Mouse (Mus musculus) midbrain, postnatal 0 days (tissue): ENCODE measurements around the gene Gm9964. TPM values are rescaled to one million over a fixed set of nuclear protein-coding genes. Genes with fewer than 3 reads are reported as not detected.
A peak's percentile ranks its signal among the peaks of the same experiment; 100 is the strongest.

ENCODE experiments used
- ATAC-seq: fragments of 200-750 bp; cut with Nextera tagmentation; 2 replicates; pipeline ENCODE4 v1.8.0; 2017; ENCODE audit warnings: moderate number of reproducible peaks, mild to moderate bottlenecking, moderate TSS enrichment, moderate library complexity; ENCODE audit not compliant: low FRiP score
- DNase-seq: peaks from one replicate; pipeline ENCODE4 v3.0.0-alpha.2; 2015; ENCODE audit warnings: low spot score
- H3K27ac ChIP-seq: fragments of 300-500 bp; sonication (generic); 2 replicates; pipeline ENCODE4 v1.5.1; 2014; ENCODE audit warnings: low read depth, mild to moderate bottlenecking, low read length, mixed read lengths
- H3K27me3 ChIP-seq: fragments of 300-500 bp; sonication (generic); 2 replicates; pipeline ENCODE4 v1.6.1; 2014; ENCODE audit warnings: low read length, control low read depth, mixed read lengths; ENCODE audit not compliant: insufficient read depth
- H3K36me3 ChIP-seq: fragments of 300-500 bp; sonication (generic); 2 replicates; pipeline ENCODE4 v1.6.1; 2014; ENCODE audit warnings: low read length, control low read depth, mixed read lengths; ENCODE audit not compliant: insufficient read depth
- H3K4me1 ChIP-seq: fragments of 300-500 bp; sonication (generic); 2 replicates; pipeline ENCODE4 v1.6.1; 2014; ENCODE audit warnings: mild to moderate bottlenecking, control low read depth, antibody characterized with exemption, low read length, mixed read lengths; ENCODE audit not compliant: insufficient read depth
- H3K4me2 ChIP-seq: fragments of 300-500 bp; sonication (generic); 2 replicates; pipeline ENCODE4 v1.6.1; 2014; ENCODE audit warnings: low read depth, mild to moderate bottlenecking, low read length, mixed read lengths; ENCODE audit not compliant: poor library complexity, severe bottlenecking
- H3K4me3 ChIP-seq: fragments of 300-500 bp; sonication (generic); 2 replicates; pipeline ENCODE4 v1.5.1; 2014; ENCODE audit warnings: low read depth, mild to moderate bottlenecking, low read length, moderate library complexity
- H3K9ac ChIP-seq: fragments of 300-500 bp; sonication (generic); replicated peaks from 2 replicates; pipeline ENCODE4 v1.6.1; 2014; ENCODE audit warnings: mild to moderate bottlenecking, low read length, moderate library complexity, mixed read lengths; ENCODE audit not compliant: poor library complexity, severe bottlenecking
- H3K9me3 ChIP-seq: fragments of 300-500 bp; sonication (generic); 2 replicates; pipeline ENCODE4 v1.6.1; 2016; ENCODE audit warnings: low read length, control low read depth
- CTCF ChIP-seq: IDR thresholded peaks from 2 replicates; pipeline ENCODE4 v1.5.1; 2016; ENCODE audit warnings: antibody characterized with exemption, mild to moderate bottlenecking
- WGBS: fragments of 180-500 bp; shearing (Covaris S2); extraction: QIAGEN DNeasy Blood & Tissue Kit; methylation state at CpG from one replicate; pipeline ENCODE4 v1.1.7; 2014; 5-methylcytosine and 5-hydroxymethylcytosine counted together
- polyA plus RNA-seq: library from polyadenylated mRNA; unstranded; fragments of >200 nt; fragmentation: Nextera tagmentation; extraction: Ambion mirVana; gene quantifications from 2 replicates; pipeline ENCODE4 v1.2.1, GENCODE M21; 2015
- total RNA-seq: library from RNA; depleted of rRNA; stranded (reverse); fragments of >200 nt; gene quantifications from 2 replicates; pipeline ENCODE4 v1.2.3, GENCODE M21; 2014; rRNA removed

Gm9964 gene
- total and polyA plus RNA-seq, 2 experiments from 2014 or later: 0.22 TPM; not detected in 1

GRCm38 (mm10) chr11:79253542-79254390 is 42.9 kb downstream of the Gm9964 start:
- no peak for DNase-seq
- Histone ChIP-seq H3K4me2 (peak overlapping the region; percentile 78), H3K4me3 (peak overlapping the region; percentile 93), H3K36me3 (peaks cover 6% of the 10 kb centered on the region; the same call in 1 of the 2 replicates), H3K27ac (peak overlapping the region; percentile 97), H3K9me3 (no peaks in the 10 kb centered on the region), H3K4me1 (peaks cover 11% of the 10 kb centered on the region; the same call in 1 of the 2 replicates), H3K27me3 (no peaks in the 10 kb centered on the region), H3K9ac (peak overlapping the region; percentile 96)
- under 1% methylated on average over 49 of the region's 49 CpGs for WGBS
- ATAC-seq: peak; percentile 67
- no peak for TF ChIP-seq CTCF

- TF ChIP-seq CTCF: no peak
- peak overlapping the region; percentile 78 for H3K4me2 ChIP-seq
- peaks cover 11% of the 10 kb centered on the region; the same call in 1 of the 2 replicates for H3K4me1 ChIP-seq
- peak overlapping the region; percentile 96 for H3K9ac ChIP-seq
- H3K9me3 ChIP-seq: no peaks in the 10 kb centered on the region
- peak overlapping the region; percentile 97; the same call in 1 of the 2 replicates for H3K27ac ChIP-seq
- ATAC-seq (no peak), DNase-seq (peak; percentile 8)
- peak overlapping the region; percentile 93 for H3K4me3 ChIP-seq
- 12% methylated on average over 6 of the region's 6 CpGs for WGBS
- peaks cover 6% of the 10 kb centered on the region; the same call in 1 of the 2 replicates for H3K36me3 ChIP-seq
- no peaks in the 10 kb centered on the region for H3K27me3 ChIP-seq
These were observed 43.7 kb downstream of the Gm9964 start for GRCm38 (mm10) chr11:79252881-79253541.

Other genes starting within 250 kb of the Gm9964 start
- gene Ksr1, start 150.5 kb downstream of the Gm9964 start, total RNA-seq: 33.7 and 38.1 TPM in 2 replicates
- 2.6 and 3.2 TPM in 2 replicates for gene Ksr1, start 150.5 kb downstream of the Gm9964 start, polyA plus RNA-seq
- 230 and 291 TPM in 2 replicates for gene Wsb1, start 42.2 kb downstream of the Gm9964 start, total RNA-seq
- 227 and 257 TPM in 2 replicates for gene Wsb1, start 42.2 kb downstream of the Gm9964 start, polyA plus RNA-seq
- 83.0 and 99.1 TPM in 2 replicates for gene Nf1, start 42.8 kb upstream of the Gm9964 start, total RNA-seq
- gene Nf1, start 42.8 kb upstream of the Gm9964 start, polyA plus RNA-seq: 7.0 and 7.3 TPM in 2 replicates
- gene Omg, start 207.2 kb upstream of the Gm9964 start, total RNA-seq: 20.5 and 31.4 TPM in 2 replicates
- 27.2 and 34.3 TPM in 2 replicates for gene Omg, start 207.2 kb upstream of the Gm9964 start, polyA plus RNA-seq
- gene Evi2b, start 226.9 kb upstream of the Gm9964 start, total RNA-seq: 0.77 TPM in 1 of 2 replicates, not detected in the other
- 0.23 and 0.42 TPM in 2 replicates for gene Evi2b, start 226.9 kb upstream of the Gm9964 start, polyA plus RNA-seq
- gene Evi2, start 233.7 kb upstream of the Gm9964 start, total RNA-seq: 0.24 TPM in 1 of 2 replicates, not detected in the other
- 0.26 and 0.28 TPM in 2 replicates for gene Evi2, start 233.7 kb upstream of the Gm9964 start, polyA plus RNA-seq
- 2.3 and 2.7 TPM in 2 replicates for gene Evi2a, start 233.7 kb upstream of the Gm9964 start, total RNA-seq
- gene Evi2a, start 233.7 kb upstream of the Gm9964 start, polyA plus RNA-seq: 4.0 and 4.7 TPM in 2 replicates